Mouse (Mus musculus) stomach, postnatal 0 days (tissue): ENCODE measurements around the gene Zfc3h1.

ENCODE experiments used
- CTCF ChIP-seq: IDR thresholded peaks from 2 replicates; pipeline ENCODE4 v1.5.1; 2016; ENCODE audit warnings: antibody characterized with exemption, low read depth, mild to moderate bottlenecking, moderate library complexity
- EP300 ChIP-seq: optimal IDR thresholded peaks from 2 replicates; pipeline ENCODE3; 2016; ENCODE audit warnings: antibody characterized with exemption

- TF ChIP-seq EP300 (no peak), CTCF (no peak)
Observed at GRCm38 (mm10) chr10:115354553-115354952, 30.2 kb upstream of the Zfc3h1 start.
